Mouse (Mus musculus) MEL (cell line): ENCODE results near the gene Nop14.

Source experiments
- CTCF ChIP-seq, 3 experiments: IDR thresholded peaks in 2 of 3; conservative IDR thresholded peaks in 1 of 3; 2 replicates each; pipeline ENCODE4 v1.5.1; 2011 to 2012; ENCODE audit warnings: low read length in 3 of 3, low read depth in 2 of 3, mild to moderate bottlenecking in 2 of 3, improper control_type of control experiment in 1 of 3, inconsistent platforms in 1 of 3, mixed read lengths in 1 of 3, moderate library complexity in 1 of 3; ENCODE audit not compliant: control insufficient read depth in 1 of 3, insufficient read depth in 1 of 3, poor library complexity in 1 of 3, severe bottlenecking in 1 of 3
- ETS1 ChIP-seq: IDR thresholded peaks from 2 replicates; pipeline ENCODE4 v1.6.1; 2012; ENCODE audit warnings: low read depth, mild to moderate bottlenecking, inconsistent platforms, low read length, improper control_type of control experiment, moderate library complexity
- KAT2A ChIP-seq: conservative IDR thresholded peaks from 2 replicates; pipeline ENCODE4 v1.6.1; 2012; ENCODE audit warnings: low read depth, low read length, improper control_type of control experiment, inconsistent platforms
- MAX ChIP-seq: IDR thresholded peaks from 2 replicates; pipeline ENCODE4 v1.6.1; 2011; ENCODE audit warnings: low read length, improper control_type of control experiment
- MXI1 ChIP-seq: IDR thresholded peaks from 2 replicates; pipeline ENCODE4 v1.6.1; 2011; ENCODE audit warnings: mild to moderate bottlenecking, low read depth, low read length, improper control_type of control experiment
- MYB ChIP-seq: IDR thresholded peaks from 2 replicates; pipeline ENCODE4 v1.6.1; 2011; ENCODE audit warnings: mild to moderate bottlenecking, low read depth, low read length, improper control_type of control experiment
- NRF1 ChIP-seq: IDR thresholded peaks from 2 replicates; pipeline ENCODE4 v1.6.1; 2014; ENCODE audit warnings: low read depth, mild to moderate bottlenecking, inconsistent platforms, low read length, improper control_type of control experiment, moderate library complexity; ENCODE audit not compliant: poor library complexity, insufficient read depth, severe bottlenecking
- POLR2A ChIP-seq, 2 experiments: IDR thresholded peaks; 2 replicates each; pipeline ENCODE4 v1.6.1; 2011 to 2012; ENCODE audit warnings: low read length in 2 of 2, mild to moderate bottlenecking in 2 of 2, control low read depth in 1 of 2, improper control_type of control experiment in 1 of 2, low read depth in 1 of 2, moderate library complexity in 1 of 2; ENCODE audit not compliant: control insufficient read depth in 1 of 2, insufficient read depth in 1 of 2, poor library complexity in 1 of 2
- SMC3 ChIP-seq: IDR thresholded peaks from 2 replicates; pipeline ENCODE4 v1.6.1; 2011; ENCODE audit warnings: low read depth, low read length, improper control_type of control experiment
- TAL1 ChIP-seq: IDR thresholded peaks from 2 replicates; pipeline ENCODE4 v1.6.1; 2012; ENCODE audit warnings: mild to moderate bottlenecking, inconsistent platforms, low read length, moderate library complexity, mixed read lengths
- UBTF ChIP-seq: IDR thresholded peaks from 2 replicates; pipeline ENCODE4 v1.6.1; 2012; ENCODE audit warnings: low read depth, mild to moderate bottlenecking, inconsistent platforms, low read length, improper control_type of control experiment, moderate library complexity, borderline replicate concordance; ENCODE audit not compliant: insufficient read depth
- ZC3H11A ChIP-seq: IDR thresholded peaks from 2 replicates; pipeline ENCODE4 v1.6.1; 2012; ENCODE audit warnings: low read depth, mild to moderate bottlenecking, inconsistent platforms, low read length, improper control_type of control experiment
- ZMIZ1 ChIP-seq: IDR thresholded peaks from 2 replicates; pipeline ENCODE4 v1.6.1; 2012; ENCODE audit warnings: low read depth, mild to moderate bottlenecking, inconsistent platforms, low read length, improper control_type of control experiment, moderate library complexity
- ZNF384 ChIP-seq: IDR thresholded peaks from 2 replicates; pipeline ENCODE4 v1.6.1; 2012; ENCODE audit warnings: low read depth, mild to moderate bottlenecking, inconsistent platforms, low read length, improper control_type of control experiment

GRCm38 (mm10) chr5:34659686-34660590, at the start of gene Nop14, which contains the start of gene Grk4:
- peak; percentile 43; the same call in 1 of the 2 replicates for TF ChIP-seq ETS1
- peak; percentile 86 to 99 (median 94) for TF ChIP-seq CTCF (IDR thresholded peaks at IDR 0.05 in 2 of 3, conservative IDR thresholded peaks at IDR 0.05 in 1 of 3; ENCODE audit: control insufficient read depth in 1 of 3, insufficient read depth in 1 of 3, low read depth in 2 of 3, low read length in 3 of 3, poor library complexity in 1 of 3, severe bottlenecking in 1 of 3)
- 0 out of 2 replicates have a peak, but pooled peaks have one; percentile 16 for TF ChIP-seq ZC3H11A
- TF ChIP-seq MYB = no peak
- no peak for TF ChIP-seq TAL1
- no peak for TF ChIP-seq ZNF384
- TF ChIP-seq MXI1 = peak; percentile 99
- TF ChIP-seq NRF1 = no peak; the same call in 1 of the 2 replicates
- peak; percentile 94 to 100 for TF ChIP-seq POLR2A (IDR thresholded peaks at IDR 0.05; ENCODE audit: control insufficient read depth in 1 of 2, insufficient read depth in 1 of 2, low read depth in 1 of 2, low read length in 2 of 2, poor library complexity in 1 of 2)
- peak; percentile 100 for TF ChIP-seq KAT2A
- peak; percentile 67 for TF ChIP-seq SMC3
- TF ChIP-seq UBTF = no peak; the same call in none of the 2 replicates
- peak; percentile 91 for TF ChIP-seq MAX
- peak; percentile 96 for TF ChIP-seq ZMIZ1
